Mouse (Mus musculus): ENCODE results near the gene Cryab. TPM values are rescaled to one million over a fixed set of nuclear protein-coding genes. Genes with fewer than 3 reads are reported as not detected.
A peak's percentile ranks its signal among the peaks of the same experiment; 100 is the strongest.

The Cryab gene
- total RNA-seq, 4 experiments from 2014 or later, result 157 to 185 (median 170) TPM

DNA sequence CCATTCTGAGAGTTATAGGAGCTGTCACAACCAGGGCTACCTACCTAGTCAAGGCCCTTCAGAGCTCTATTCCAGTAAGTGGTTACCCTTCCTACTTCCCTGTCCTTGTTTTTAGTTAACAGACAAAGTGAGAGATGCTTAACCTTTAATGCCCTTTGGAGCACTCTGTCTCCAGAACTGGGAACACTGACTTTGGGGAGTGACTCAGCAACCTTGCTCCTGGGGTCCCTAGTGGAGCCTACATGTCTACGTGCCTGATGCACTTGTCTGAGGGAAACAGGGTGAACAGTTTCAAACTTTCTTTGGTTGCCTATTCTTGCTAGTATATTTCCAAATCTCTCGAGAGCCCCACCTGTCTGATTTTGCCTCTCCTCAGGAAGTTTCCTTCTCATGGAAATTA, 8.4 kb upstream of the Cryab start:
- no peak for DNase-seq (ENCODE audit: low spot score in 2 of 2)

DNA sequence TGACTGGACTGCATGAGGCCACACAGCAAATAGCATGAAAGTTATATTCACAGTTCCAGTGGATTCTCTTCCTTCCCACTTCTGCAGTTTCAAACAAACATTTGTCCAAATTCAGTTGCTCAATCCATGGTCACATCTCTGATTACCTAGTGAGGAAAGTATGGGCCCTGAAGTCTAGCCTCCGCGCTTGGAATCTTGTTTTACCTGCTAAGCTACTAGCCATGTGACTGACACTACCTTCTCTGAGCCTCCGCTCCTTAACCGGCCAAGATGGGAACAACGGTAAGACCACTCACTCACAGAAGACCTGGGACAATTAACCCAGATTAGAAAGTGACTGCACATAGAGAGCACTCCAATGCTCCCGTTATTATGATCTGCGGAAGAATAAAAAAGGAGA, 5.3 kb upstream of the Cryab start:
- DNase-seq (ENCODE audit: low spot score in 2 of 2), result no peak

GRCm38 (mm10) chr9:50746214-50746677, 4.9 kb upstream of the Cryab start, which contains the start of gene 2310030G06Rik:
2310030G06Rik (minus strand) TSS chr9:50746536.
- DNase-seq (ENCODE audit: low spot score in 2 of 2), result no peak

- no peak for DNase-seq (ENCODE audit: low spot score in 2 of 2)
These were observed 419 bp upstream of the Cryab start for GRCm38 (mm10) chr9:50750706-50751105.

DNA sequence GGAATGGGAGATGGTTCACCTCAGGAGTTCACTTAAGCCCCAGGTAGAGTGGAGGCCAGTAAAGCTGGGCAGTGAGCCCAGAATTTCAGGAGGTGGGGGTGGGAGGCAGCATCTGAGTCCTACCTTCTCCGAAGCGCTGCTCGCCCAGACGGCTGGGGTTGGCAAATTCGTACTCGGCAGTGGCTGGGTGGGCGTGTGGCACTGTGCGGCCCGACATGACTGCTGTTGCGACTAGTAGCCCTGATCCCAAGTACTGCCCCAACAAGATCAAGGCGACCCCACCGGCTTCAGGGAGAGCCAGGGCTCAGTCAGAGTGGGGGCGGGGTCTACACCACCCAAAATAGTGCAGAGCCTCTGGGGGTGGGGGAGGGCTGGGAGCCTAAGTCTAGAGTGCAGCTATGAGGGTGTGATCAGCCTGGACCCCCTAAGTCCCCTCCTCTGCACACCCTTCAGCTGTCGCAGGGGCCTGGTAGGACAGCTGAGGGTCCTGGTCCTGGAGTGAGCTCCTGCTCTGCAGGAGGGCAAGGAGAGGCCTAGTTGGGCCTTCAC, 1.0 kb downstream of the Cryab start, which contains the start of gene Hspb2:
Gene Hspb2, minus strand, starts transcription at position 301 of the 549 bp plus-strand sequence.
- DNase-seq (ENCODE audit: low spot score in 2 of 2), result no peak

- peak in 1 of 2 experiments; percentile 77 for DNase-seq (ENCODE audit: low spot score in 2 of 2)
These were observed 1.9 kb downstream of the Cryab start for GRCm38 (mm10) chr9:50752784-50753615.

GRCm38 (mm10) chr9:50753947-50754346, 2.8 kb downstream of the Cryab start:
- no peak for DNase-seq (ENCODE audit: low spot score in 2 of 2)

DNA sequence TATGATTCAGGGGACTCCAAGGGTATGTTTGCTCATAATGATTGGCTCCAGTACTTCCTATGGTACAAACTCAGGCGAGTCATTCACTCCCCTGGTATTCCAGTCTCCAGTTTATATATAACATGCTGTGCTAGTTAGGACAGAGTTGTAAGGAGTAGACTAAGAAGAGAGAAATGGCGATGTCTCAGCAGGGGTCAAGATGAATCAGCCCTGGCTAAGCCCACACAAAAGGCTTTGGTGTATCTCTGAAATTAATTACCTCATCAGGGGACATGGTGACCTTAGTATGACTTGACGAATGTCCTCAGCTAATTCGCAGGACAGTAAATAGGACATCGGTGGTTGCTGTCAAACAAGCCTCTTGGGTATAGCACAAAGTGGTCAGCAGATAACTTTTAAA, 5.6 kb downstream of the Cryab start:
- no peak for DNase-seq (ENCODE audit: low spot score in 2 of 2)

DNA sequence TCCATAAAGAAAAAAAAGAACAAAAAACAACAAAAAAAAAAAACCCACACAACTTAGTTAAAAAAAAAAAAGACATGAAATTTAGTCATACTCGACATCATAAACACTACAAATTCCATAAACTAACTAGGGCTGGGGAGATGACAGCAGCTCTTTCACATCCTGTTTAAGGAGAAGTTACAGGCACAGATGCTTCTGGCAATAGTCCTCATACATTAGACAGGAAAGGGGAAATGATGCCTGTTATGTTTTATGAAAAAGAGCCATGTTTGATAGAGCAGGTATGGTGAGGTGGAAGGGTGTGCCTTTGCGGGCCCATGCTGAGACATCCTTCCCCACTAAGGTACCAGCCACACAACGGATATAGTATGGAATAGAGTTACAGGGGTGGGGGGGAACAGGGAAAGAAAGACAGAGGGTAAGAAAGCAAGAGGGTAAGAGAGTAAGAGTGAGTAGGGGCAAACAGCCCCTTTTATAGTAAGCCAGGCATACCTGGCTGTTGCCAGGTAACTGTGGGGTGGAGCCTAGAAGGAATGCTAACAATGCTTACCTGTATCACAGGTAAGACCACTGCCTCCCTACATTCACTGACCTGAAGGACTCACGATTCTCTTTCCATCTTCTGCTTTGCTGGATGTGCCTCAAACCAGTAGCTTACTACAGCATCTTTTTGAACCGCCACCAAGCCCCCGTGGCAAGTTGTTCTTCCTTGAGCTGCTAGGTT, 10.6 kb downstream of the Cryab start:
- DNase-seq (ENCODE audit: low spot score in 2 of 2), result no peak

GRCm38 (mm10) chr9:50763331-50763730, 12.2 kb downstream of the Cryab start:
- no peak for DNase-seq (ENCODE audit: low spot score in 2 of 2)

- DNase-seq (ENCODE audit: low spot score in 2 of 2), result no peak
These were observed 16.5 kb downstream of the Cryab start for GRCm38 (mm10) chr9:50767531-50768106.

GRCm38 (mm10) chr9:50768107-50769002, 17.2 kb downstream of the Cryab start, which contains the start of gene Fdxacb1:
Fdxacb1 (plus strand) TSS chr9:50768236.
- DNase-seq (ENCODE audit: low spot score in 2 of 2), result peak; percentile 96 to 98

DNA sequence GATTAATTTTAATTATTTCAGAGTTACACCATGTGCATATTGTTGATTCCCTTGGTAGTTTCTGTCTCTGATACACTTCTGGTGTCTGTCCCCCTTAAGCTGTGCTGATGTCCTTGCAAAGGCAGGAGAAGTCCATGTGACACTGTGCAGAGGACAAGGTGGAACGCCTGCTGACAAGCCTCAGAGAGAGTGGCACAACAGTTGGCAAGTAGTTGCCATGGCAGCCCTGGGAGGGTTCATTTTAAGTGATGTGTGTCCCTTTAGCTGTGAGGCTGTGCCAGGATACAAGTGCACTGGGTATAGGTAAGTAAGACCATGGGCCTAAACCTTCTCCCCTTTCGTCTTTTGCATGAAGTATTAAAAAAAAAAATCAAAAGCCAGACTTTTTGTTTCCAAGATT, 18.9 kb downstream of the Cryab start:
- no peak for DNase-seq (ENCODE audit: low spot score in 2 of 2)

DNA sequence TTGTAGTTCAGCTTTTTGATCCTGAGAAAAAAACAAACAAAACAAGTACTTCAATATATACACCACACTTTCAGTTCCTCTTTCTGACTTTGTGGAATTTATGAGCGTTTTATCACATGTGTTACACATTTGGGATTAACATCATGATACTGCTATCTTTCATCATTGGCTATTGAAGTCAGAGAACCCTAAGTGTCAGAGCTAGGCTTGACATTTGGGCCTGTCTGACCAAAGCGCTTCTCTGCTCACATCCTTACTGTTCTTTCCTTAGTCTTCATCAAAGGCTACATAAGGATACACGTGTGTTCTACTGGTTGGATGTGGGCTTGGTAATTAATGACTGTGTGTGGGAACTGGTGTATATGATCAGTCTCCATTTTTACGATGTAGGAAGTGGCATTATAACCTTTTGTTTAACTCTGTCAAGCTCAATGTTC, 22.9 kb downstream of the Cryab start:
- DNase-seq (ENCODE audit: low spot score in 2 of 2), result no peak

GRCm38 (mm10) chr9:50774991-50775612, 24.0 kb downstream of the Cryab start, which contains the start of the genes Alg9 and 1110032A03Rik:
Alg9 (plus strand) TSS chr9:50775019.
1110032A03Rik (minus strand) TSS chr9:50775520.
- peak; percentile 81 to 92 for DNase-seq (ENCODE audit: low spot score in 2 of 2)

DNA sequence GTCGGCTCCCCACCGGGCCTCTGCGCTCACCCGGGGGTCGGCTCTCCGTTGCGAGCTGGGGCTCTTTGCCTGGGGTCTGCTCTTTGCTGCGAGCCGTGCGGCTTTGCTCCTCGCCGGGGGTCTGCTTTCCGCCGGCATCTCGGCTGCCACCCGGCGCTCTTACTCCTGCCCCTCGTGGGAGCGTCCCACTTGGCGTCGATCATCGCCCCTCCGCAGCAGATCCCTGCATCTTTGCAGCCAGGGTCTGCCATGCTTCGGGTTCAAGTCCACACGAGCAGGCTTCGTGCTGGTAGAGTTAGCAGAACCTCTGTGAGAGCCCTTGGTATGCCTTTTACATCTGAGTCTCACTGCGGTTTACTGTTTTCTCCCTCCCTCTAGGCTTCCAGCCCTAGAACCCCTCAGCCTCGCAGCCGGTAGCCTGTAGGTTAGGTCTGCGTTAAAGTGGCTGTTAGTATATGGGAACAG, 24.6 kb downstream of the Cryab start:
- DNase-seq (ENCODE audit: low spot score in 2 of 2), result no peak

DNA sequence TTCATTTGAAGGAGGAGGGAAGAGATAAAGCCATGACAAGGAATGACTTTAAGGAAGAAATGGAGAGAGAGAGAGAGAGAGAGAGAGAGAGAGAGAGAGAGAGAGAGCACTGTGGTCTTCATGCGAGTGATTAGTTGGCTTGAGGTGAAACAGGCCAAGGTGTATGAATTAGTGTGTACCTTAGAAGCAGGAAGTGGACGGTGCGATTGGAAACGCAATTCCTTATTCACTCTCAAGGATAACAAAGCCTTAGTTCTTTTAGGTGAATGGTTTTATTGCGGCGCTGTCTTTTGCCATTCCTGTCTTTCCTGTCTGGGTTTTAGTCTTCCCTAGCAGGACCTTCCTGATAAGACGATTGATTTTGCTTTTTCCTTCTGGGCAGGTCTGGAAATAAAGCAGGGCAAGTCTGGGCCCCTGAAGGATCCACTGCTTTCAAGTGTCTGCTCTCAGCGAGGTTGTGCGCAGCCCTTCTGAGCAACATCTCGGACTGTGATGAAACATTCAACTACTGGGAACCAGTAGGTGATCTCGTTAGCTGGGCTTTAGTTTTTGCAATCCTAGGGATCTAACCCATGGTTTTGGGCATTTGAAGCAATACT, 25.1 kb downstream of the Cryab start:
- DNase-seq (ENCODE audit: low spot score in 2 of 2), result no peak

DNA sequence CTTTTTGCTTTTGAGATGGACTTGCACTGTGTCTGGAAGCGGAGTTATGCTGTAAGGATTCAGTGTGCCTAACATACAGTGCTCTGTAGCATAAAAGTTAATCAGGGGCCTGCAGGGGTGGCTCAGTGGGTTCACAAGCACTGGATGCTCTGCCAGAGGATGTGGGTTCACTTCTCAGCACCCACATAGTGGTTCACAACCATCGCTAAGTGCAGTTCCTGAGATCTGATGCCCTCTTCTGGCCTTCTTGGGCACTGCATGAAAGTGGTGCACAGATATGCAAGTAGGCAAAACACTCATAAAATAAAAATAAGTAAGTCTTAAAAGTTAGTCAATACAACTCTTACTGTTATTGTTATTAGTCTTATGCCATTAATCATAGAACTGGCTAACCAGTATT, 31.0 kb downstream of the Cryab start:
- DNase-seq (ENCODE audit: low spot score in 2 of 2), result no peak

GRCm38 (mm10) chr9:50795266-50795665, 44.1 kb downstream of the Cryab start:
- DNase-seq (ENCODE audit: low spot score in 2 of 2), result no peak
